Mouse (Mus musculus): ENCODE data around the gene Nck1.

Gene Nck1

GRCm38 (mm10) chr9:100469681-100470080, 76.3 kb downstream of the Nck1 start:
- no peak for DNase-seq (ENCODE audit: low spot score)

- DNase-seq (ENCODE audit: low spot score) = no peak
Measured at GRCm38 (mm10) chr9:100468151-100468550, 77.8 kb downstream of the Nck1 start.

GRCm38 (mm10) chr9:100467653-100468052, 78.3 kb downstream of the Nck1 start:
- no peak for DNase-seq (ENCODE audit: low spot score)

GRCm38 (mm10) chr9:100466743-100467142, 79.2 kb downstream of the Nck1 start:
- DNase-seq (ENCODE audit: low spot score) = no peak

GRCm38 (mm10) chr9:100465988-100466387, 79.9 kb downstream of the Nck1 start:
- DNase-seq (ENCODE audit: low spot score) = no peak

- DNase-seq (ENCODE audit: low spot score) = no peak
Measured at GRCm38 (mm10) chr9:100465380-100465779, 80.6 kb downstream of the Nck1 start.

GRCm38 (mm10) chr9:100463771-100464170, 82.2 kb downstream of the Nck1 start:
- no peak for DNase-seq (ENCODE audit: low spot score)

- DNase-seq (ENCODE audit: low spot score) = no peak
Measured at GRCm38 (mm10) chr9:100462098-100462497, 83.8 kb downstream of the Nck1 start.

GRCm38 (mm10) chr9:100461671-100462070, 84.3 kb downstream of the Nck1 start:
- no peak for DNase-seq (ENCODE audit: low spot score)

GRCm38 (mm10) chr9:100460203-100460602, 85.7 kb downstream of the Nck1 start:
- DNase-seq (ENCODE audit: low spot score) = no peak

GRCm38 (mm10) chr9:100457971-100458681, 87.8 kb downstream of the Nck1 start:
- DNase-seq (ENCODE audit: low spot score) = no peak

- DNase-seq (ENCODE audit: low spot score) = no peak
Measured at GRCm38 (mm10) chr9:100454664-100454993, 91.3 kb downstream of the Nck1 start.

GRCm38 (mm10) chr9:100453944-100454663, 91.8 kb downstream of the Nck1 start:
- peak; percentile 64 for DNase-seq (ENCODE audit: low spot score)

GRCm38 (mm10) chr9:100452432-100452831, 93.5 kb downstream of the Nck1 start:
- DNase-seq (ENCODE audit: low spot score) = no peak

GRCm38 (mm10) chr9:100446059-100446686, 99.8 kb downstream of the Nck1 start:
- peak; percentile 68 for DNase-seq (ENCODE audit: low spot score)
